Mouse (Mus musculus) liver, postnatal 0 days (tissue): ENCODE data around the gene Col23a1. TPM values are rescaled to one million over a fixed set of nuclear protein-coding genes. Genes with fewer than 3 reads are reported as not detected.

Experiments used
- ATAC-seq: fragments of 200-750 bp; cut with Nextera tagmentation; 2 replicates; pipeline ENCODE4 v1.8.0; 2017; ENCODE audit warnings: mild to moderate bottlenecking, moderate library complexity
- DNase-seq: peaks from one replicate; pipeline ENCODE4 v3.0.0-alpha.2; 2016
- H3K27ac ChIP-seq: fragments of 300-500 bp; sonication (generic); 2 replicates; pipeline ENCODE4 v1.5.1; 2014; ENCODE audit warnings: antibody characterized with exemption, moderate library complexity, mild to moderate bottlenecking, low read depth
- H3K27me3 ChIP-seq: fragments of 300-500 bp; sonication (generic); 2 replicates; pipeline ENCODE4 v1.6.1; 2014; ENCODE audit warnings: low read length, control low read depth, mixed read lengths; ENCODE audit not compliant: insufficient read depth
- H3K36me3 ChIP-seq: fragments of 300-500 bp; sonication (generic); replicated peaks from 2 replicates; pipeline ENCODE4 v1.6.1; 2014; ENCODE audit warnings: mild to moderate bottlenecking, control low read depth, low read length, moderate library complexity, mixed read lengths; ENCODE audit not compliant: insufficient read depth
- H3K4me1 ChIP-seq: fragments of 300-500 bp; sonication (generic); 2 replicates; pipeline ENCODE4 v1.6.1; 2014; ENCODE audit warnings: antibody characterized with exemption, mild to moderate bottlenecking, control low read depth; ENCODE audit not compliant: insufficient read depth
- H3K4me2 ChIP-seq: fragments of 300-500 bp; sonication (generic); 2 replicates; pipeline ENCODE4 v1.6.1; 2014; ENCODE audit warnings: low read depth, mild to moderate bottlenecking, low read length, moderate library complexity, mixed read lengths
- H3K4me3 ChIP-seq: fragments of 300-500 bp; sonication (generic); 2 replicates; pipeline ENCODE4 v1.5.1; 2014; ENCODE audit warnings: low read depth, low read length
- H3K9ac ChIP-seq: fragments of 300-500 bp; sonication (generic); replicated peaks from 2 replicates; pipeline ENCODE4 v1.6.1; 2014; ENCODE audit warnings: mild to moderate bottlenecking, moderate library complexity
- H3K9me3 ChIP-seq: fragments of 300-500 bp; sonication (generic); 2 replicates; pipeline ENCODE4 v1.6.1; 2016; ENCODE audit warnings: mild to moderate bottlenecking, control low read depth, low read length, mixed read lengths
- CTCF ChIP-seq: sonication (generic); IDR thresholded peaks from 2 replicates; pipeline ENCODE4 v1.5.1; 2016; ENCODE audit warnings: antibody characterized with exemption, low read depth
- EP300 ChIP-seq: IDR thresholded peaks from 2 replicates; pipeline ENCODE4 v1.6.1; 2016; ENCODE audit warnings: antibody characterized with exemption, low read depth, mild to moderate bottlenecking
- WGBS: fragments of 180-500 bp; shearing (Covaris S2); extraction: QIAGEN DNeasy Blood & Tissue Kit; methylation state at CpG from one replicate; pipeline ENCODE4 v1.1.7; 2014; ENCODE audit not compliant: insufficient replicate concordance; 5-methylcytosine and 5-hydroxymethylcytosine counted together
- polyA plus RNA-seq: library from polyadenylated mRNA; unstranded; fragments of >200 nt; fragmentation: Nextera tagmentation; extraction: Ambion mirVana; gene quantifications from 2 replicates; pipeline ENCODE4 v1.2.1, GENCODE M21; 2015

Col23a1 gene
- polyA plus RNA-seq, 1 experiment from 2014 or later: 0.13 TPM

DNA sequence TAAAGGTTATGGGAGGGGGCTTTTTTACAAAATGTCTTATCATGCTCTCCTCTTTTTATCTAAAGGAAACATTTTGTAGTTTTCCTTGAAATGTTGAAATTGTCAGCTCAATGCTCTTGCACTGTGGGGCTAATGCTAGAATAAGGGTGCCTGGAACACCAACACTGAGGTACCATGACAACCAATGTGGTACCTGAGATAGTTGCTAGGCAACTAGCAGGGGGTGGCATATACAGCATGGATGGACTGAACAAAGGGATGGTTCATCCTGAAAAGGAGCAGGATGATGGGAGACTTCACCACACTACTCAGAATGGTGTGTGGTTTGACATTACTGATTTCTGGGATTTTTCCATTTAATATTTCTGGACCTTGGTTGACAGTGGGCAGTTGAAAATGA, 30.9 kb downstream of the Col23a1 start:
- DNase-seq (no peak), ATAC-seq (no peak)
- Histone ChIP-seq H3K4me2 (no peak overlapping the region), H3K4me3 (no peak overlapping the region), H3K9ac (no peak overlapping the region), H3K9me3 (no peaks in the 10 kb centered on the region), H3K27ac (no peak overlapping the region), H3K36me3 (no peaks in the 10 kb centered on the region), H3K4me1 (no peaks in the 10 kb centered on the region), H3K27me3 (no peaks in the 10 kb centered on the region)
- no peak for TF ChIP-seq EP300
- no peak for TF ChIP-seq CTCF

DNA sequence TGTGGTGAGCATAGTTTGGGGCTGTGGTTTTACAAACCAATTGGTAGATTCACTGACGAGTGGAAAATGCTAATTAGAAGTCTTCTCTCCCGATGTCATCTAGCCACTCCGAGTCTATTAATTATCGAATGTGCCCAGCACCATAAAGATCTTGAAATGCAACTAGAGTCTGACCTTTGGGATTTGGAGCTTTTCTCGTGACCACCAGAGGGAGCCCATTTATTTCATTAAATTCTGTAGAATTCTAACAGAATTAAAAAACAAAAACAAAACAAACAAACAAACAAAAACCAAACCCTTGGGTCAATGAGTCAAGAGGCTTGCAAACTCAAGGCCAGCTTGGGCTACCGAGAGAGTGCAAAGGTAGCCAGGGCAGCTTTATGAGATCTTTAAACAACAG, 37.2 kb downstream of the Col23a1 start:
- 68% methylated on average over 6 of the region's 6 CpGs for WGBS
- Histone ChIP-seq H3K36me3 (no peaks in the 10 kb centered on the region), H3K27ac (no peak overlapping the region), H3K9me3 (no peaks in the 10 kb centered on the region), H3K4me2 (no peak overlapping the region), H3K4me1 (no peaks in the 10 kb centered on the region), H3K4me3 (no peak overlapping the region), H3K9ac (no peak overlapping the region), H3K27me3 (no peaks in the 10 kb centered on the region)
- TF ChIP-seq CTCF: peak; percentile 20; the same call in 1 of the 2 replicates
- no peak for TF ChIP-seq EP300
- DNase-seq: no peak
- ATAC-seq: no peak

DNA sequence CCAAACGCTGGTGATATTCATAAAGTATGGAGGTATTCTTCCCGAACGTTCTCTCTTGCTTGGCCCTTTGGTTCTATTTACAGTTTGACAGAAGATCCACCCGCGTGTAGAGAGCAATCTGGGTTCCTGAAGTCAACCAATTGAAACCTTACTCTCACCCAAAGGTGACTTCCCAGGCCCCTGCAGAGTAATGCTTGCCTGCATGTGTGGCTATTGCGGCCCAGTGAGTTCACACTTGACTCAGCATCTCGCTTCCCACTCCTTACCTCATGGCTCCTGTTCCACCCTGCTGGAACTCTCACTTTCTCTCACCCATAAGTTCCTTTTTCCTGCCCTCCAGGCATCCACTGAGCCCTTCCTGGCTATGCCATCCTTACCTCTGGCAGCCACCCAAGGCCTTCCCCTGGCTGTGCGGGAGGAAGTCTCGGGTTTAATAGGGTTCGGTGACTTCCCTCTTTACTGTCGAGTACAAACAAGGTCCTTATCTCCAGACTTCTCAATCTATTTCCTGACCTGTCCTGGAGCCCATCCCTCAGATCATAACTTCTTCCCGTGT, 38.7 kb downstream of the Col23a1 start:
- TF ChIP-seq EP300: no peak
- no peak for TF ChIP-seq CTCF
- ATAC-seq (no peak), DNase-seq (no peak)
- no peak overlapping the region for H3K27ac ChIP-seq
- 56% methylated on average over 12 of the region's 12 CpGs for WGBS
- no peaks in the 10 kb centered on the region for H3K36me3 ChIP-seq
- H3K4me1 ChIP-seq: no peaks in the 10 kb centered on the region
- H3K9me3 ChIP-seq: no peaks in the 10 kb centered on the region
- no peak overlapping the region for H3K4me3 ChIP-seq
- H3K9ac ChIP-seq: no peak overlapping the region
- H3K27me3 ChIP-seq: no peaks in the 10 kb centered on the region
- H3K4me2 ChIP-seq: no peak overlapping the region

DNA sequence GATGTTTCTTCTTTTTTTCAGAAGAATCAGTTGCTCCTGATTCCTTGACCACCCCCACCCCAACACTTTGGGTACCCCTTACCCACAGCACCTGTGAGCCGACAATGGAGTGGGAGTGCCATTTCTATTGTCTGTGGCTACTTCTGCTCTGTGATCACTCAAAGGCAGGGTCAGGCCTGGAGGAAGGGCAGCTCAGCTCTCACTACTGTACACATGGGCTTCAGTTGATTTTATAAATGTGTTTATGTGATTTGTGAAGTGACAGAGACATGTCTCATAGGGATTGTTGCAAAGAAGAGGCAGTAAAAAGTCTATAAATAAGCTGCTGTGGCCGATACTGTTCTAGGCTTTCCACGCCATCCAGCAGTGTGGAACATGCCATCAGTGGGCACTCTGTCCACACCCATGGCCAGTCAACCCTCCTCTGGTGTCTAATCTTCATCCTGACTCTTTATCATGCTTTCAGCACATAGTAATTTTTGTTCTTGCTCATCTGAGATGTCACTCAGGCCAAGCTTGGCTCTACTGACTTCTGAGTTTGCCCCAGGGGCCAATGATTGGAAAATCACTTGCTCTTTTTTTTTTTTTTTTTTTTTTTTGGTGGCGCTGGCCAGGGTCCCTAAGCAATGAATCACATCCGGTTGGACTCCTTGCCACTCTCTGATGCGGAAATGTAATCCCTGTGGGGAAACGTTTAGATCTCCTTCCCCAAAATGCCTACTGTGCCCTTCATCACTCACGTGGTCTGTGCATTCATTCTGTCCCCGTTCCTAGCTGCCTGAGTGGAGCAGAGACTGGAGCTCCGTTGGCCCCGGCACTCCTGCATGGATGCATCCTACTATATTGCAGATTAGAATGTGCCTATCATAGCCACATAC, 40.4 kb downstream of the Col23a1 start:
- TF ChIP-seq CTCF: no peak
- TF ChIP-seq EP300: no peak
- no peaks in the 10 kb centered on the region for H3K36me3 ChIP-seq

DNA sequence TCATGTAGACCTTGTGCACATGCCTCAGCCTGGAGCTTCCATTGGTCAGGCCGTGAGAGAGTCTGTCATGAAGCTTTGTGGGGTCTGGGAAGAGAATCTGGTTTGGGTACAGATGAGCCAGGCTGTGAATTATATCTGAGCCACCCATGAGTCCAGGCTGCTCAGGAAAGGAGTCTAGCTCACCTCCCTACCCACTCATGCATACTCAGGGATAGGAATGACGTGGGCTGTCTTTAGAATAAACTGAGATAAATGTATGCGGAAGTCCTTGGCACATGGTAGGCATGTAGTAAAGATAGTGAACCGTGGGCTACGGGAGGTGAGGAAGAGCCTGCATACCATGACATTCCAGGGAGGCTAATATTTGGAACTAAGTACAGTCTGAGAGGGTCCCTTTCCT, 44.3 kb downstream of the Col23a1 start:
- no peaks in the 10 kb centered on the region for H3K36me3 ChIP-seq
- no peak overlapping the region for H3K27ac ChIP-seq
- ATAC-seq (no peak), DNase-seq (no peak)
- no peaks in the 10 kb centered on the region for H3K27me3 ChIP-seq
- no peak overlapping the region for H3K4me2 ChIP-seq
- H3K4me1 ChIP-seq: no peaks in the 10 kb centered on the region
- TF ChIP-seq CTCF: no peak
- no peak for TF ChIP-seq EP300
- no peaks in the 10 kb centered on the region for H3K9me3 ChIP-seq
- H3K9ac ChIP-seq: no peak overlapping the region
- 60% methylated on average over 5 of the region's 5 CpGs for WGBS
- H3K4me3 ChIP-seq: no peak overlapping the region

More for the DNA sequence above, 40.4 kb downstream of the Col23a1 start:
- DNase-seq (no peak), ATAC-seq (no peak)
- H3K27me3 ChIP-seq: no peaks in the 10 kb centered on the region
- 69% methylated on average over 11 of the region's 11 CpGs for WGBS
- no peaks in the 10 kb centered on the region for H3K9me3 ChIP-seq
- no peak overlapping the region for H3K4me3 ChIP-seq
- no peak overlapping the region for H3K27ac ChIP-seq
- H3K9ac ChIP-seq: no peak overlapping the region
- H3K4me1 ChIP-seq: no peaks in the 10 kb centered on the region
- no peak overlapping the region for H3K4me2 ChIP-seq

DNA sequence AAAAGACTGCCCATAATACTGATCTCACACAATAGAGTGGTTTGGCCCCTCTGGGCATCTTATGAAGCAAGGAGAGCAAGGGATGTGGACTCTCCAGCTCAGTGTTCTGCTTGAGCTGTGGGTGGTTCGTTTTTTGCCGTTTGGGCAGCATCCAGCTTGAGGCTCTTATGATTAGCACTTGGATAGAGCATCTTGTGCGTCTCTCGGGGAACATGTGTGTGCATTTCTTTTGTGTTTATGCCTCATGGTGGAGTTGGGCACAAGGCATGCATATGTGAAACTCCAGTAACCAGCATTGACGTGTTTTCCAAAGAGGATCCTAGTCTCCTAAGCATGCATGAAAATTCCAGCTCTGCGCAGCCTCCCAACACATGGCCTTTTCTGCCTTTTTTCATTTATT, 47.9 kb downstream of the Col23a1 start:
- no peaks in the 10 kb centered on the region for H3K9me3 ChIP-seq
- H3K27ac ChIP-seq: no peak overlapping the region
- TF ChIP-seq CTCF: no peak
- TF ChIP-seq EP300: no peak
- 81% methylated on average over 6 of the region's 6 CpGs for WGBS
- H3K4me3 ChIP-seq: no peak overlapping the region
- no peak overlapping the region for H3K9ac ChIP-seq
- ATAC-seq (no peak), DNase-seq (no peak)
- no peaks in the 10 kb centered on the region for H3K4me1 ChIP-seq
- H3K27me3 ChIP-seq: no peaks in the 10 kb centered on the region
- H3K4me2 ChIP-seq: no peak overlapping the region
- no peaks in the 10 kb centered on the region for H3K36me3 ChIP-seq
